Mouse (Mus musculus): Measurements from ENCODE around the gene Foxp4. TPM values are rescaled to one million over a fixed set of nuclear protein-coding genes. Genes with fewer than 3 reads are reported as not detected.

Gene Foxp4
- polyA plus RNA-seq, 2 experiments, result 38.6 to 104 TPM

DNA sequence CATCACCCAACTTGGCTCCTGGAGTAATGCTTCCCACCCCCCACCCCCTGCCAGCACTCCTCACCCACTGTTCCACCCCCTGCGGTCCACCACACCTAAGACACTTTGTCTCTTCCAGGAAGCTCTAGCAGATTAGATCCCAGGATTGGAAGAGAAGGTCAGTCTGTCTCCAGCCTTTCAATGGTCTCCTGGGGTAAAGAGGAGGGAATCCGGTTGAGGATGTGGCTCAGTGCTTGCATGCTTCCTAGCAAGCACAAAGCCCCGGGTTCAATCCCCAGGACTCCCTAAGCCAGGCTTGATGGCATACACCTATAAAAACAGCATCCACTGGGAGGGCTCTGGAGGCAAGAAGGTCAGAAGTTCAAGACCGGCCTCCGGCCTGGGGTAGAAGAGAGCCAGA lies 26.4 kb upstream of the Foxp4 start:
- H3K9ac ChIP-seq (ENCODE audit: low read depth, low read length, severe bottlenecking), result no peak overlapping the region
- H3K9me3 ChIP-seq (ENCODE audit: control insufficient read depth, low read length), result no peaks in the 10 kb centered on the region
- H3K4me2 ChIP-seq (replicated peaks; ENCODE audit: low read depth, low read length, severe bottlenecking), result no peak overlapping the region
- H3K27ac ChIP-seq (replicated peaks; ENCODE audit: low read depth, low read length), result no peak overlapping the region
- H3K27me3 ChIP-seq (ENCODE audit: control insufficient read depth, insufficient read depth, low read length), result no peaks in the 10 kb centered on the region
- TF ChIP-seq POLR2A (IDR thresholded peaks at IDR 0.05; ENCODE audit: borderline replicate concordance, extremely low read depth, insufficient read depth, insufficient read length), result no peak
- no peaks in the 10 kb centered on the region for H3K36me3 ChIP-seq (ENCODE audit: control insufficient read depth, insufficient read depth, low read length)
- DNase-seq (ENCODE audit: low spot score) (no peak), ATAC-seq (ENCODE audit: low FRiP score, low read depth) (no peak)
- H3K4me3 ChIP-seq (replicated peaks; ENCODE audit: low read length), result no peak overlapping the region
- H3K4me1 ChIP-seq (ENCODE audit: control insufficient read depth, insufficient read depth, low read length), result peaks cover 15% of the 10 kb centered on the region
- 81% methylated on average over 5 of the region's 5 CpGs for WGBS

GRCm38 (mm10) chr17:47949441-47949840 lies 25.0 kb upstream of the Foxp4 start:
- Histone ChIP-seq H3K4me3 (replicated peaks; ENCODE audit: low read length) (no peak overlapping the region), H3K36me3 (ENCODE audit: control insufficient read depth, insufficient read depth, low read length) (no peaks in the 10 kb centered on the region), H3K4me1 (ENCODE audit: control insufficient read depth, insufficient read depth, low read length) (peaks cover 15% of the 10 kb centered on the region), H3K9me3 (ENCODE audit: control insufficient read depth, low read length) (no peaks in the 10 kb centered on the region), H3K27ac (replicated peaks; ENCODE audit: low read depth, low read length) (no peak overlapping the region), H3K27me3 (ENCODE audit: control insufficient read depth, insufficient read depth, low read length) (no peaks in the 10 kb centered on the region), H3K9ac (ENCODE audit: low read depth, low read length, severe bottlenecking) (no peak overlapping the region), H3K4me2 (replicated peaks; ENCODE audit: low read depth, low read length, severe bottlenecking) (no peak overlapping the region)
- DNase-seq (ENCODE audit: low spot score) (no peak), ATAC-seq (ENCODE audit: low FRiP score, low read depth) (no peak)
- 90% methylated on average over 12 of the region's 12 CpGs for WGBS
- no peak for TF ChIP-seq POLR2A (IDR thresholded peaks at IDR 0.05; ENCODE audit: borderline replicate concordance, extremely low read depth, insufficient read depth, insufficient read length)

GRCm38 (mm10) chr17:47948753-47949152 lies 24.3 kb upstream of the Foxp4 start:
- no peak overlapping the region for H3K4me2 ChIP-seq (replicated peaks; ENCODE audit: low read depth, low read length, severe bottlenecking)
- no peaks in the 10 kb centered on the region for H3K9me3 ChIP-seq (ENCODE audit: control insufficient read depth, low read length)
- no peaks in the 10 kb centered on the region for H3K36me3 ChIP-seq (ENCODE audit: control insufficient read depth, insufficient read depth, low read length)
- no peak for TF ChIP-seq POLR2A (IDR thresholded peaks at IDR 0.05; ENCODE audit: borderline replicate concordance, extremely low read depth, insufficient read depth, insufficient read length)
- H3K27me3 ChIP-seq (ENCODE audit: control insufficient read depth, insufficient read depth, low read length), result no peaks in the 10 kb centered on the region
- H3K4me1 ChIP-seq (ENCODE audit: control insufficient read depth, insufficient read depth, low read length), result peaks cover 15% of the 10 kb centered on the region
- H3K4me3 ChIP-seq (replicated peaks; ENCODE audit: low read length), result no peak overlapping the region
- DNase-seq (ENCODE audit: low spot score), result no peak
- WGBS, result 71% methylated on average over 5 of the region's 5 CpGs
- H3K9ac ChIP-seq (ENCODE audit: low read depth, low read length, severe bottlenecking), result no peak overlapping the region
- ATAC-seq (ENCODE audit: low FRiP score, low read depth), result no peak
- no peak overlapping the region for H3K27ac ChIP-seq (replicated peaks; ENCODE audit: low read depth, low read length)

DNA sequence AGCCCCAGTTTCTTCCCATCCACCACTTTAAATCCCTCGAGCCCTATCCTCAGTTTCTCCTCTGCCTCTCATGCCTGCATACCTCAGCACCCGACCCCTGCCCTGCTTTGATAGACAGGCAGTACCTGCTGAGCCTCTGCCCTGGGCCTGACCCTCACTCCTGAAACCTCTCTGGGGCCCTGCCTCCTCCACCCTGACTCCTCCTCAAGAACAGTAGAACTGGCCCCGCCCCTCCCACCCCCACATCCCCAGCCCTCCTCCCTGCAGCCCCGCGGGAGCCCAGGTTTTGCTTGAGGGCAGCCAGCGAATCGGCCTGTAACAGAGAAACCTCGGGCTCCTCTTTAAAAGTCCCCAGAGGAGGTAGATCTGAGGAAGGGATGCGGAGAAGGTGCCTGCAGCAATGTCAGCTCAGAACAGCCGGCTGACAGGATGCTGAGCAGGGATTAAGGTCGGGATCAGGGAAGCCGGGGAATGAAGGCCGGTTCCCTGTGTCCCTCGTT lies 22.5 kb upstream of the Foxp4 start:
- Histone ChIP-seq H3K4me2 (replicated peaks; ENCODE audit: low read depth, low read length, severe bottlenecking) (peak overlapping the region; percentile 29), H3K36me3 (ENCODE audit: control insufficient read depth, insufficient read depth, low read length) (no peaks in the 10 kb centered on the region), H3K4me3 (replicated peaks; ENCODE audit: low read length) (no peak overlapping the region), H3K4me1 (ENCODE audit: control insufficient read depth, insufficient read depth, low read length) (peaks cover 16% of the 10 kb centered on the region), H3K9ac (ENCODE audit: low read depth, low read length, severe bottlenecking) (peak overlapping the region; percentile 12; the same call in 1 of the 2 replicates), H3K27me3 (ENCODE audit: control insufficient read depth, insufficient read depth, low read length) (no peaks in the 10 kb centered on the region), H3K9me3 (ENCODE audit: control insufficient read depth, low read length) (no peaks in the 10 kb centered on the region), H3K27ac (replicated peaks; ENCODE audit: low read depth, low read length) (no peak overlapping the region)
- no peak for TF ChIP-seq POLR2A (IDR thresholded peaks at IDR 0.05; ENCODE audit: borderline replicate concordance, extremely low read depth, insufficient read depth, insufficient read length)
- DNase-seq (ENCODE audit: low spot score) (no peak), ATAC-seq (ENCODE audit: low FRiP score, low read depth) (no peak)
- whole genome bisulfite sequencing, result 7% methylated on average over 14 of the region's 14 CpGs

DNA sequence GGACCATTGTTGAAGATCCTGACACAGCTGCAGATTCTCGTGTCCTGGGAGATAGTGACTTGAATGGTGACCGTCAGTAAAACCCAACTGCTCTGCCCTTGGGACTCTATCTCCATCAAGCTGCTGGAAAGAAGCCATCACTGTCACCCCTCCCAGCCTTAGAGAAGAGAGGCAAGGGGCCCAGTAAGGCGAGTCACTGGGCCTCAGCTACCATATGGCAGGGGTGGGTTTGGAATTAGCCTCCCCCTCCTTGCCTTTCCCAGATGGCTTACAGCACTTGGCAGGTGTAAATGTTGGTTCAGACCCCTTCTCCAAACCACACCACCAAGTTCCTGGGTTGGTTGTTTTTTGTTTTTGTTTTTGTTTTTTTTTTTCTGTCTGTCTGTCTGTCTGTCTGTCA lies 21.7 kb upstream of the Foxp4 start:
- no peak overlapping the region for H3K4me2 ChIP-seq (replicated peaks; ENCODE audit: low read depth, low read length, severe bottlenecking)
- 76% methylated on average over 3 of the region's 3 CpGs for WGBS
- no peak overlapping the region for H3K27ac ChIP-seq (replicated peaks; ENCODE audit: low read depth, low read length)
- no peak for ATAC-seq (ENCODE audit: low FRiP score, low read depth)
- H3K9me3 ChIP-seq (ENCODE audit: control insufficient read depth, low read length), result no peaks in the 10 kb centered on the region
- no peaks in the 10 kb centered on the region for H3K27me3 ChIP-seq (ENCODE audit: control insufficient read depth, insufficient read depth, low read length)
- DNase-seq (ENCODE audit: low spot score), result no peak
- TF ChIP-seq POLR2A (IDR thresholded peaks at IDR 0.05; ENCODE audit: borderline replicate concordance, extremely low read depth, insufficient read depth, insufficient read length), result no peak
- no peak overlapping the region for H3K4me3 ChIP-seq (replicated peaks; ENCODE audit: low read length)
- H3K36me3 ChIP-seq (ENCODE audit: control insufficient read depth, insufficient read depth, low read length), result no peaks in the 10 kb centered on the region
- H3K9ac ChIP-seq (ENCODE audit: low read depth, low read length, severe bottlenecking), result no peak overlapping the region
- peaks cover 16% of the 10 kb centered on the region for H3K4me1 ChIP-seq (ENCODE audit: control insufficient read depth, insufficient read depth, low read length)
